8 mouse cellular contexts compared by ENCODE assay signal in genomic region chr3:96501391-96502115, GRCm38 (mm10). TPM values are rescaled to one million over a fixed set of nuclear protein-coding genes. Genes with fewer than 3 reads are reported as not detected.
DNase-seq lines count a peak whose midpoint lies in the region; ATAC-seq and TF ChIP-seq lines count a peak whose summit lies in the region.

No protein-coding gene starts in this region.

- H3K4me2 ChIP-seq in forebrain, embryonic 16.5 days (ENCODE audit: low read length): peak overlapping the region; percentile 99
- H3K4me2 ChIP-seq in lung, embryonic 15.5 days: peak overlapping the region; percentile 86

- H3K36me3 ChIP-seq in G1E (replicated peaks): no peaks in the 10 kb centered on the region
- no peaks in the 10 kb centered on the region for H3K36me3 ChIP-seq in forebrain, embryonic 16.5 days (ENCODE audit: control insufficient read depth, insufficient read depth)
- H3K36me3 ChIP-seq in lung, embryonic 15.5 days: no peaks in the 10 kb centered on the region

- H3K4me1 ChIP-seq in G1E (ENCODE audit: insufficient read depth, low read depth, low read length): peaks cover 43% of the 10 kb centered on the region
- H3K4me1 ChIP-seq in forebrain, embryonic 16.5 days (replicated peaks; ENCODE audit: control insufficient read depth, insufficient read depth, low read length): peaks cover 6% of the 10 kb centered on the region; the same call in 1 of the 2 replicates
- peaks cover 11% of the 10 kb centered on the region; the same call in 1 of the 2 replicates for H3K4me1 ChIP-seq in lung, embryonic 15.5 days
- peaks cover 6% of the 10 kb centered on the region for H3K4me1 ChIP-seq in olfactory bulb, adult 2 months (ENCODE audit: control insufficient read depth, insufficient read depth, low read length)

- peak overlapping the region; percentile 49 for H3K9ac ChIP-seq in forebrain, embryonic 16.5 days (replicated peaks; ENCODE audit: low read depth, low read length)
- peak overlapping the region; percentile 50 for H3K9ac ChIP-seq in lung, embryonic 15.5 days

- H3K9me3 ChIP-seq in G1E (replicated peaks): no peaks in the 10 kb centered on the region
- H3K9me3 ChIP-seq in forebrain, embryonic 16.5 days (ENCODE audit: control insufficient read depth, low read length): no peaks in the 10 kb centered on the region
- H3K9me3 ChIP-seq in lung, embryonic 15.5 days: no peaks in the 10 kb centered on the region

- TF ChIP-seq POLR2A in olfactory bulb, adult 2 months (IDR thresholded peaks at IDR 0.05; ENCODE audit: insufficient read depth, low read depth, low read length): no peak

- peak overlapping the region; percentile 72 for H3K4me3 ChIP-seq in G1E (ENCODE audit: low read depth, low read length)
- peak overlapping the region; percentile 79 for H3K4me3 ChIP-seq in forebrain, embryonic 16.5 days (replicated peaks; ENCODE audit: low read length)
- peak overlapping the region; percentile 75 for H3K4me3 ChIP-seq in lung, embryonic 15.5 days
- peak overlapping the region; percentile 51 for H3K4me3 ChIP-seq in olfactory bulb, adult 2 months (ENCODE audit: insufficient read depth, low read depth, low read length)

- WGBS in forebrain, embryonic 16.5 days: under 1% methylated on average over 32 of the region's 32 CpGs
- under 1% methylated on average over 32 of the region's 32 CpGs for WGBS in lung, embryonic 15.5 days
- WGBS in olfactory bulb, adult 2 months: under 1% methylated on average over 32 of the region's 32 CpGs

- TF ChIP-seq CTCF in G1E (IDR thresholded peaks at IDR 0.05; ENCODE audit: low read depth, low read length): no peak
- TF ChIP-seq CTCF in olfactory bulb, adult 2 months (IDR thresholded peaks at IDR 0.05; ENCODE audit: insufficient read depth, low read depth, low read length): no peak

- no peak for DNase-seq in G1E (ENCODE audit: low spot score)
- peak; percentile 70 to 89 for DNase-seq in cerebellum, adult 18-20 months
- peak; percentile 94 for DNase-seq in heart, postnatal 4 days
- peak; percentile 80 to 92 for DNase-seq in layer of hippocampus, adult 8-10 months (ENCODE audit: low spot score in 2 of 2)
- DNase-seq in thymus, adult 18-20 months: peak; percentile 55 to 74

- ATAC-seq in G1E (ENCODE audit: extremely low read depth, insufficient number of reproducible peaks, low FRiP score, poor library complexity, severe bottlenecking): no peak
- peak; percentile 70 for ATAC-seq in forebrain, embryonic 16.5 days
- peak; percentile 76 for ATAC-seq in lung, embryonic 15.5 days (ENCODE audit: borderline replicate concordance, extremely low read depth, low FRiP score, low TSS enrichment)

- 0 out of 2 replicates have a peak, but pooled peaks cover 5% of the 10 kb centered on the region for H3K27me3 ChIP-seq in G1E (ENCODE audit: insufficient read depth, low read length)
- H3K27me3 ChIP-seq in forebrain, embryonic 16.5 days (replicated peaks; ENCODE audit: control insufficient read depth, insufficient read depth, low read length): no peaks in the 10 kb centered on the region
- no peaks in the 10 kb centered on the region for H3K27me3 ChIP-seq in lung, embryonic 15.5 days

- peak overlapping the region; percentile 38 for H3K27ac ChIP-seq in forebrain, embryonic 16.5 days (ENCODE audit: low read length)
- H3K27ac ChIP-seq in lung, embryonic 15.5 days: peak overlapping the region; percentile 80
- no peak overlapping the region for H3K27ac ChIP-seq in olfactory bulb, adult 2 months (ENCODE audit: insufficient read depth, low read depth, low read length)

RNA-seq across cellular contexts. Expression of gene Hfe2, which starts 23.4 kb away (rescaled TPM):
- not detected in 2 replicates for total RNA-seq in G1E (2014; fragmentation: Nextera tagmentation)
- total RNA-seq in G1E (2017): not detected in 2 replicates
- polyA plus RNA-seq in G1E (2012): not detected in 2 replicates
- polyA plus RNA-seq in forebrain, embryonic 16.5 days (2015; fragmentation: Nextera tagmentation; extraction: Ambion mirVana): 0.66 and 1.1 TPM in 2 replicates
- 10 to 100 TPM; 95.6 to 97.0 TPM for total RNA-seq in heart, postnatal 4 days (2021)
- under 1 TPM in 2 of 4 experiments, not detected in 2; 0.16 to 0.22 TPM for total RNA-seq in layer of hippocampus, adult 8-10 months (2022)
- 0.55 and 0.57 TPM in 2 replicates for polyA plus RNA-seq in lung, embryonic 15.5 days (2015; fragmentation: Nextera tagmentation; extraction: Ambion mirVana)
- polyA plus RNA-seq in olfactory bulb, adult 2 months (2012; ENCODE audit: insufficient read depth, insufficient read length, low replicate concordance, missing spikeins): not detected in 2 replicates

RNA-seq across cellular contexts. Expression of gene BC107364, which starts 49.4 kb away (rescaled TPM):
- total RNA-seq in G1E (2014; fragmentation: Nextera tagmentation): not detected in 2 replicates
- total RNA-seq in G1E (2017): 0.27 TPM in 1 of 2 replicates, not detected in the other
- not detected in 2 replicates for polyA plus RNA-seq in G1E (2012)
- not detected in 2 replicates for polyA plus RNA-seq in forebrain, embryonic 16.5 days (2015; fragmentation: Nextera tagmentation; extraction: Ambion mirVana)
- under 1 TPM in 1 of 2 experiments, not detected in 1; 0.50 TPM for total RNA-seq in heart, postnatal 4 days (2021)
- not detected for total RNA-seq in layer of hippocampus, adult 8-10 months (2022)
- 0.14 TPM in 1 of 2 replicates, not detected in the other for polyA plus RNA-seq in lung, embryonic 15.5 days (2015; fragmentation: Nextera tagmentation; extraction: Ambion mirVana)
- polyA plus RNA-seq in olfactory bulb, adult 2 months (2012; ENCODE audit: insufficient read depth, insufficient read length, low replicate concordance, missing spikeins): not detected in 2 replicates

RNA-seq across cellular contexts. Expression of gene Txnip, which starts 56.2 kb away (rescaled TPM):
- total RNA-seq in G1E (2014; fragmentation: Nextera tagmentation) (1,322 and 1,463 TPM in 2 replicates), G1E (2017) (307 and 332 TPM in 2 replicates)
- polyA plus RNA-seq in G1E (2012): 16.1 and 19.5 TPM in 2 replicates
- 63.4 and 75.9 TPM in 2 replicates for polyA plus RNA-seq in forebrain, embryonic 16.5 days (2015; fragmentation: Nextera tagmentation; extraction: Ambion mirVana)
- 100 to 1,000 TPM; 286 to 331 TPM for total RNA-seq in heart, postnatal 4 days (2021)
- 10 to 100 TPM; 23.9 to 39.1 (median 31.6) TPM for total RNA-seq in layer of hippocampus, adult 8-10 months (2022)
- 129 and 141 TPM in 2 replicates for polyA plus RNA-seq in lung, embryonic 15.5 days (2015; fragmentation: Nextera tagmentation; extraction: Ambion mirVana)
- not detected in 2 replicates for polyA plus RNA-seq in olfactory bulb, adult 2 months (2012; ENCODE audit: insufficient read depth, insufficient read length, low replicate concordance, missing spikeins)
